Mouse (Mus musculus) skeletal muscle tissue, adult 2 months (tissue): Measurements from ENCODE around the gene Tepsin.

Experiments used
- DNase-seq: peaks from one replicate; pipeline ENCODE4 v3.0.0-alpha.2; 2012; ENCODE audit warnings: low read depth, low spot score

Gene Tepsin

DNA sequence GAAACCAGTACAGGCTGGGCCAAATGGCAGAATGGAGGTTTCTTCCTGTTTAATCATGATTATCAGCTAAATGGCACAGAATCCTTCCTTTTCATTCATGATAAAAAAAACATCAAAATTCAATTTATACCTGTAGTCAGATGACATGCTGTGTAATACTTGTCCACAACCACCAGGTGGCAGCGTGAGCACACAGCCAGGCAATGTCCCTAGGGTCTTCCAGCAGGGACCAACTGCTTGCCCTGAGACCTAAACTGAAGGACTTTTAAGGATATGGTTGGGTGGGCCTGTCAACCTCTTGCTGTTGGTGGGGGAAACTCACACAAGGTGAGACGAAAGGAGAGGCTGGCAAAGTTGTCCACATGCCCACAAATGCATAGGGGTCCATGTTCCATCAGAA is 12.5 kb upstream of the Tepsin start:
- peak; percentile 42 for DNase-seq

DNA sequence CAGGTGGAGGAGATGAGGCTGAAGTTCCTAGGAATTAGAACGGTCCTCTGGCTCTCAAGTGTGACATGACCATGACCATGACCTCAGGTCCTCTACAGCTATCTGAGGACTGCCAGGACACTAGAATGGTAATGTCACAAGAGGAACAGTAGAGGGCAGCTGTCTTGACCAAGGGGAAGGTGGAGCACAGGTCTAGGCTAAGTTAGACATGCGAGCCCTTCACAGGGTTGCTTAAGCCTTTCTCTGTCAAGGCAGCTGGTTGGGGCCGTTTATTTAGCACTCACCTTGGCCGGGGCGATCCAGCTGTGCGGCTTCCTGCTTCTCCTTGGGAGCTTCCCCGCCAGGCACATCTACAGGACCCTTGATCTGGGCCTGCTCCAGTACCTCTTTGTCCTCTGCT is 12.0 kb upstream of the Tepsin start:
- DNase-seq = no peak

DNA sequence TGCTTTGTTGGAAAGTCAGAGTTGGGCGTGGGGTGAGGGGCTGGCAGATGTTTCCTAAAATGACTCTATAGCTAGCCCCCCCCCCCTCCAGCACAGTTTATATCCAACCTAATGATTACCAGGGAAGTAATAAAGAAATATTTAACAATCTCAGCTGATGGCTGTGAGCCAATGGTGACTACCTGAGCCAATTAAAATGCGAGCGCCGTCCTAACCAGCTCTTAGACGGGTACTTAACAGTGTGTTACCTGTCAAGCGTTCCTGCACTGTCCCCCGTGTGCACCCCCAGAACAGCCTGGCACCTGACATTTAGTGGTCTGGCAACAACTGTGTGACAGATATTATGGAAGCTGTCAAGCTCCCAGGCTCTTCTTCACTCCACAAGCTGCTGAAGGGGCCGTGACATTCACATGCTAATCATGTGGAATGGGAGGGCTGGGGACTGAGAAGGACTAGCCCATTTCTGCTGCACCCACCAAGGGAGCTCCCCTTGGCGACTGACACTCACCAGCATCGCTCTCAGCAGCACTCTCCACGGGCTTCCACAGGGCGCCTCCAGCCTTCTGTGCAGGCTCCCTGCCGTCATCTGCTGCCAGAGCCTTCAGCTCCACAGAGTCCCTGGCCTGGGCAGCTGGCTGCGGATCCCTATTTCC is 11.2 kb upstream of the Tepsin start:
- DNase-seq = no peak

DNA sequence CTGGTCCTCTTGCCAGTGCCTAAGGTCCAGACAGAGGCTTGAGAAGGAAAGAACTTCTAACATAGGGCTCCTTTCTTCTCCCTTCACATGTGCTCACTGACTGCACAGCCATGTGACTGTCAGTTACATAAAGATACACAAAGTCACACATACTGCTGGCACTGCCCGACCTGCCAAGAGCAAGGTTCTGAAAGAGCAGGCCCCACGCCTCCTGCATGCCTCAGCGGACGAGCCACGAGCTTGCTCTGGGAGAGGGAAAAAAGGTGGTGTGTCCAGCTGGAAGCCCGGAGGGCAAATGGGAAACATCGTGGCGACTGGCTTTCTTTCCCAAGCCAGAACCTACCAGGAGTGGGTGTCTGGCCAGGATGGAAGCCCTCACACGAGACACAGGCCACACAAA is 9.3 kb upstream of the Tepsin start:
- no peak for DNase-seq

DNA sequence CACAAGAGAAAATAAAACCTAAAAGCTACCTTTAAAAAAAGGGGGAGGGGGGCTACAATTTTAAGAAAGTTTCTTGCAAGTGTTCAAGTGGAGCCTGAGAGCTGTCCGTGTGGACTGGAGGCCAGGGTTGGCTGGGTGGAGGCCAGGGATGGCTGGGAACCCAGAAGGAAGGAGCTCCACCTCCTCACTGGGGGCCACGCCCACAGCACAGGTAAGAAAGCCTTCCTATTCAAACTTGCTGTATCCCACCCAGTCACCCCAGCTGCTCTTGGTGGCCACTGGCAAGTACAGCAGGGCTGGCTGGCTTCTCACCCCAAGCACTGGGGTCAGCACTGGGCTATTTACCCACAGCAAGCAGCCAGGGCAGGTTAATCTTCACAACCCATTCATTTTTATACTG is 8.5 kb upstream of the Tepsin start:
- DNase-seq = no peak

DNA sequence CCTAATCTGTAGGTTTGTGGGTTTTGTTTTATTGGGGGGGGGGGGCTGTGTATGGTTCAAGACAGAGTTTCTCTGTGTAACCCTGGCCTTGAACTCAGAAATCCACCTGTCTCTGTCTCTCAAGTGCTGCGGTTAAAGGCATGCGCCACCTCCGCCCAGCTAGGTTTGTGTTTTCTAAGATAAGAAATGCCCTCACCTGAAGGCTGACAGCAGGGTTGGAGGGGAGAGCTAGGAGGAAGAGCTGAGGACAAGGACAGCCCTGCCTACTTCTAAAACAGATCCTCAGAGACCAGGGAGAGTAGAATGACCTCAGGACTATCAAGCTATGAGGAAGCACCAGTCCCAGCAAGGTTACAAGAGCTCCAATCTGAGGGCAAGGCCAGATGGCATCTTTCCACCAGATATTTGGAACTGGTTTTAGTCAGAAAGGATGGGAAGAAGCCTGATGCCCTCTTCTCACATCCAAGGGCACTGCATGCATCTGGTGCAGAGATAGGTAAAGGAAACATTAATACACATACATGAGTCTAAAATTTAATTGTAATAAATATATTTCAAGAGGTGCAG is 5.0 kb upstream of the Tepsin start:
- no peak for DNase-seq

DNA sequence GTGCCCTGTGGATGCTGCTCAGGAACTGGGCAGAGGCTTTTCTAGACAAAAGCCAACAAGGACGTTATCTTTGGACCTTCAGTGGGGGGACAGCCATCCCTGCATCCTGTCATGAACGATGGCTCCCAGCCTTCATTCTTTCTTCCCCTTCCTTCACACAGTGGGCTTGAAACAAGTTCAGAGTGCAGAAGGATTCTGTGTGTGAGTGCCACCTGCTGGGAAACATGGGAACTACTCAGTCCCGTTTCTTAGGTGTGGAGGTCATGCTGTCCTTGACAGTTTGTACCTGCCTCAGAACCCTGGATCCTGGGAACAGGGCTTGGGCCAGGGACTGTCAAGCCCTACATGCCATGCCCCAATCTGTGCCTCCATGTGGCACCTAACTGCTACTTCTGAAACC is 2.5 kb upstream of the Tepsin start:
- peak; percentile 54 for DNase-seq

DNA sequence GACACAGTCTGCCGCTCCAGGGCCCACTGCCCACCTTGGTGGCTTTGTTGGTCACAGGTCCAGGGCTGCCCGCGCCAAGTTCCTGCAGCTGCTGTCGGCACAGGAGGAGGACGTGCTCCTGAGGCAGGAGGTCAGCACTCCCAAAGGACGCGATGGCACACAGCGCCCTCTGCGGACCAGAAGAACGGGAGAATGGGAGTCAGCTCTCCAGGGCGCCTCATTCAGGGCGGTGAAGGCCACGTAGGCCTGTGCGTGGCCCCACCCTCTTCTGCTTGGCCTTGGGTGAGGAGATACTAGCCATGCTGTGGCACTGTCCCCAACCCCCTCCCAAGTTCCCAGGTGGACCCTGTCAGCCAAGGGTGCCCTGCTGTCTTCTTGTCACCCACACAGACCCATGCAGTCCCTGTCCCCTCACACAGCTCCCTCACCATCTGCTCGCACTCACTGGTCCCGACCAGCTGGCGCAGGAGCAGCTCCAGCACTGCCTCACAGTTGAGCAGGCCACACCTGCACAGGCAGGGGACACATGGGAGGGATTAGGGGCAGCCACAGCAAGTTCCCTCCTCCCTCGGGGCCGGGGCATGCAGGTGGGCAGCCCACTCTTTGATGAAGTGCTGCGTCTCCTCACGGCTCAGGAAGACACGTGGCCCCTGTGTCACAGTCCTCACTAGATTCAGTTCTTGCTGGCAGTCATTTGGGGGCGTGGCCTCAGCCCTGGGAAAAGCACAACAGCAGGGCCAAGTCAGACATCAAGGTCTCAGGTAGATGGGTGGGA is 5.5 kb downstream of the Tepsin start:
- no peak for DNase-seq

DNA sequence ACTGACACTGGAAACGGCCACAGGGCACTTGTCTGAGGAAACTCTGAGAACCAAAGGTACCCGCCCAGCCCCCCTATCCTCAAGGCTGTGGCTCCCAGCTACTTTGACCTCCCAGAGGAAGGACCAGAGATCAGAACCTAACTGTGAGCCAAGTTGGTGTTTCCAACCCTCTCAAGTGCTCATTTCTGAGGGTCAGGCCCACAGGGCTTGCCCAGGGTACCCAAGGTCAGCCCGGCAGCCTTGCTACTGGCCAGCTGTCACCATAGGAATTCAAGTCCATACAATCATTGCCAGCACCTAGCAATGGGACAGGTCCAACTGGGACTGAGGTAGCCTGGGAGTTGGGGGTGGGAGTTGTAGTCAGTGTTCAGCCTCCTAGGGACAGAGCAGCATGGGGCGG is 7.9 kb downstream of the Tepsin start:
- DNase-seq = no peak

DNA sequence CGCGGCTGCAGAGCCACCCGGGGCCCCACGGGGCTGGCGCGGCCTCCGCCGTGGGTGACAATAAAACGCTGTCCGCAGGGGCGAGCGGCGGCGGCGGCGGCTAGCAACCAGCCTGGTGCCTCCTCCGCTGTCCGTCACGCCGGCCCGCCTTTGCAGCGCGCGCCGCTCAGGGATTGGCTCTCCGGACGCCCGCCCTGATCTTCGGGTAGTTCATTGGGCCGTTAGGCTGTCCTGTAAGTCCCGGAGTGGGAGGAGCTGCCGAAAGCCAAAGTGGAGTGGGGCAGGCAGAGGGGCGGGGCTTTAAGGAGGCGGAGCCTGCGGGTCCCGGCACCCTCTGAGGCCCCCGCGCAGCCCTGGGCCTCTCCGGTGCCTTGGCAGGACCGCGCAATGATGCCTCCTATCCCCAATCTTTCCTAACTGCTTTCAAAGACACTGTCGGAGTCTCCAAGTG is 11.8 kb downstream of the Tepsin start, which contains the start of gene Cep131:
Gene Cep131 (minus strand): TSS at position 126 of the 451 bp plus-strand sequence.
- peak; percentile 95 for DNase-seq

DNA sequence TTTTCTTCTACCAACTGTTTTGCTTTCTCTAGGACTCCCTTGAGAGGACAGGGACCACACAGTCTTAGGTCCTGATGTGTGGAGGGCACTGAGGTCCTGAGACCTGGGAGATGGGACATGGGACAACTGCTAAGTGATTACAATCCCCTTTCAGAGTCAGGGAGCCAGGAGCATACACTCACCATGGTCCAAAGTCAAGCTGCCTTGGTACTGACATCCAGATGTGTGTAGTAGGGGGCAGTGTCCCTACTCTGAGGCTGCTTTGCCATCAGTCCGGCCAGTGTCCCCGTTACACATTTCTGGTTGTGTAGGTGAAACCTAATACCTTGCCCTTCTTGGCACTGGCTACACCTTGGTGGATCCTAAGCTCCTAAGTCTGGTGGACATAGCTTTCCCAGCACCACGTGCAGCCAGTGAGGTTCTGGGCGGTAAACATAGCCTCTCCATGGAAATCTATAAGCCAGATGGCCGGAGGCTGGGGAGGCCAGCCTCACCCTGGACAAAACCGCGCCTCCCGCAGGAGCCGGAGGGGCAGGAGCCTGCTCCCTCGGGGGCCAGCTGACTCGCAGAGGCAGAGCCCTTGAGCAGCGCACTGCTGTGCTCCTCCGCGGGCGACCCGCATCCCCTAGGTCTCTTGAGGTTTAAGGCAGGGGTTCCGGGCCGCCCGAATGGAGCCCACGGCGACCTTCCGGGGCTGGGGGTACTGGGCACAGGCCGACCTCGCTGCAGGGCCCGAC is 12.5 kb downstream of the Tepsin start:
- peak; percentile 35 for DNase-seq

DNA sequence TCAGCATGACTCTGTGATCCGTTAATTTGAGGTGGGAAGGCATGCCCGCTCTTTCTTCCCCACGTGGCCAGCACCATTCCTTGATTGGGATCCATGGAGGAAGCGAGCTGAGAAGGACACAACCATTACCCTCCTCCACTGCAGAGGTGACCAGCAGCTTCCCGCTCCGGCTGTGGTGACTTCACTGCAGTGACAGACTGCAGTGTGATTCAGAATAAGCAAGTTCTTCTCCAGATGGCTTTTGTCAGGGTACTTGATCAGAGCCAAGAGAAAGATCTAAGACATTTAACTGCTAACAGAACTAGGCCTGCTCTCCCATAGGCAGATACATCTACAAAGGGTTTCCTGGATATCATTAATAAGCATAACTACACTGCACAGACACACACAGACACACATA is 18.2 kb downstream of the Tepsin start:
- DNase-seq = no peak

DNA sequence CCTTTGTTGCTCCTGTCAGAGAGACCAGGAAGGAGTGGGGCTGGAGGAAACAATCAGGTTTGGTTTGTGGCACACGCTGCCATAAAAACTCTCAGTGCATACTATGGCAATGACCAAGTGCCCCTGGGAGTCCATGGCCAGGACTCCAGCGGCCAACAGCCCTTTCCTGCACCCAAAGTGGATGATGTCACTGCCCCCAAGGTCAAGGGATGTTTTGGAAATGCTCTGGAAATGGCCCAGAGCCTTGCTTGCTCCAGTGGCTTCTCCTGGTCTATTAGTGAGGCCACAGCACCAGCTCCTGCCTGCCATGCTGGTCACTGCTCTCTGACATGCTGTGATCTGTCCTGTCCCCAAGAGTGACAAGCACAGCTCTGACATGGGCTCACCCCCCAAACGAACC is 22.3 kb downstream of the Tepsin start:
- DNase-seq = no peak

DNA sequence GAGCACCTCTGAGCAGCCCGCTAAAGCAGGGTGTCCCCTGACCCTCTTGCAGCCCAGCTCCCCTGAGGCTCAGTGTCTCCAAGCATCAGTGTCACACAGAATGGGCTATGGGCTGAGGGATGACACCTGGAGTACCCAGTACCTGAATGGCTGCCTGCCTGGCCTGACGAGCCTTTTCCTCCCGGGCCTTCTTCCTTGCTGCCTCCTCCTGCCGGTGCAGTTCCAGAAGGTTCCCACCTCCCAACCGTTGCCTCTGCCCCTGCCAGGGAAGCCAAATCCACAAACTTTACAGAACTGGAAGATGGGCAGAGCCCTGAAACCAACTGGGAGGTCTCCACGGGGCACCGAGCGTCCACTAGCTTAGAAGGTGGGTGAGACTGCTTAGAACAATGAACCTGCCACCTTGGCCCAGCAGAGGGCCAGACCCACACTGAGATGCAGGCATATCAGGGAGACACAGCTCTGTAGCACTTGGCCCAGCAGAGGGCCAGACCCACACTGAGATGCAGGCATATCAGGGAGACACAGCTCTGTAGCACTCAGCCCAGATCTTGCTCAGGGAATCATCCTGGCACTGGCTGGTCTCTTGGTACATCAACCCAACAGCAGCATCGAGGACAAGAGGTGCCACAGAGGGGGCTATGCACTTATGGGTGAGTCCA is 25.4 kb downstream of the Tepsin start:
- DNase-seq = no peak

DNA sequence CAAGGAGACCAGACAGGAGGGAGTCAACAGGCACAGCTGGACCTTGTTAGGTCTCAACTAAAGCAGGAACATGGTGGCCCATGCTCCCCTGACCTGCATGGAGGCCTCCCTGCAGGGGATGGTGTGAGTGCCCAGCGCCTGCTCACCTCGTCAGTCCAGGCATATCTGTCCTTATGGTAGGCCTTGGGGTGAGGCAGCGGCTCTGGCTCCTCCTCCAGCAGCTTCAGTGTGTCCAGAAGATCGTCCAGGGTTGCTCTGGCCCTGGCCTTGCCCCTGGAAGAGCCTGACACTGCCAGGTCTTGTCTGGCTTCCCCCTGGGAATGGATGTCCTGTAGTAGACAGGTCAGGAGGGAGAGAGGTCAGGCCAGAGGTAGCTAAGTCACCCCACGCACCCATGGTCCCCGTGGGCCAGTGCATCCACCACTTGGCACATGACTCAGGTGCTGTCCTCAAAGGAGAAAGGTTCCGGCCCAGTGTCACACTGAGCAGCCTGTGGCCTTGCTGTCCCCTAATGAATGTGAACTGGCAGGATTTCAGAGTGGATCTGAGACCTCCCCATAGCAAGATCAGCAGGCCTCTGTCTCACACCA is 26.7 kb downstream of the Tepsin start:
- no peak for DNase-seq

DNA sequence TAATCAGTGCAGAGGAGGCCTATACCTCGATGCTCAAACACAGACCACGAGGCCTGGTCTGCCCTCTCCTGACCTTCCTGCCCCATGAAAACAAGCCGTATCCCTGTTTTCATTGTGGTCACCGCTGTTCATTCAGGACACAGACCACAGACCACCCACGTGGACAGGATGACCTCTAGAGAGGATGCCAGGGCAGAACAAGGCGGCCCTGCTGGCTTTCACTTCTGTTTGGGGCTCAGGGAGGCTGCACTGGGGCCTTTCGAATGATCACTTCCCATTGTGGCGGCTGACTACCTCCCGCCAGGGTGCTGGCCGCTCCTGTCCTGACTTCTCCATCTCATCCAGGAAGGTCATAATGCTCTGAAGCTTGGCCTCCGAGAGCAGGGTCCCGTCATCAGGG is 27.5 kb downstream of the Tepsin start:
- no peak for DNase-seq

DNA sequence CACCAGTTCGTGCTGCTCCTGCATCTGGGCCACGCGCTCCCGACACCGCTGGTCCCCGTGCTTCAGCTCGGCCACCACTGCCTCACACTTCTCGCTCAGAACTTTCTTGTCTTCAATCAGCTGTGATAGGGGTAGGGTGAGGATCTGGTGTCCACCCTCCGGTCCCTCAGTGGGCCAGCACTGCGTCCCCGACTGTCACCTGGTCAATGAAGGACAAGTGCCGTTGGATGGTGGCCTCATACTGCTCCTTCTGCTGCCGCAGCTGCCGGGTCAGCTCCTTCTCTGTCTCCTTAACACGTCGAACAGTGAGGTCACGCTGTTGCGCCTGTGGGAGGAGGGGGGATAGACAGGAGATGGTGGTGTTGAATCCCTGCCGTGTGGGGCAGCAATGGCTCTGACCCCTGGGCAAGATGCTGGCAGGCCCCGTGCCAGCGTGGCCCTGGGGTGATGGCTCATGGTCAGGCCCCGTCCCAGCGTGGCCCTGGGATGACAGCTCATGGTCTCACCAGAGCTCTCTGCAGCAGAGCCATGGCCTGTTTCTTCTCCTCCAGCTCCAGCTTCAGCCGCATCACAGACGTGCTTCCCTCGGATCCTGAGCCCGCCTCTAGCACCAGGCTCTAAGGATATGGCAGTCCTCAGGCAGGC is 28.1 kb downstream of the Tepsin start:
- no peak for DNase-seq

DNA sequence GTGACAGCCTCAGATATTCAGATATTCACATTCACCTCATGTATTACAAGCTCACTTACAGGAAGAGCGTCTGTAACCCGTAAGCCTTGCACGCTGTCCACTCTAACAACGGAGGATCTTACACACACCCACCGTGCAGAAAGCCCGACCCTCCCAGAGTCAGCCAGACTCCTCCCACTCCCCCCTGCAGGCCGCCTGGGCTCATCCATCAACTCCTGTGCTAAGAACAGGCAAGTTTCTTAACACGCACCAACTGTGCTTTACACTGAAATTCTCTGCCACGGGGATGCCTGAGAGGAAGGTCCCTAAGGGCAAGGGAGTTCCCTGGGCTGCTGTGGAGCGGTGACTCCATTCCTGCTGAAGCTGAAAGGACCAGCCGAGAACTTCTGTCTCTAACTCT is 29.3 kb downstream of the Tepsin start:
- no peak for DNase-seq

DNA sequence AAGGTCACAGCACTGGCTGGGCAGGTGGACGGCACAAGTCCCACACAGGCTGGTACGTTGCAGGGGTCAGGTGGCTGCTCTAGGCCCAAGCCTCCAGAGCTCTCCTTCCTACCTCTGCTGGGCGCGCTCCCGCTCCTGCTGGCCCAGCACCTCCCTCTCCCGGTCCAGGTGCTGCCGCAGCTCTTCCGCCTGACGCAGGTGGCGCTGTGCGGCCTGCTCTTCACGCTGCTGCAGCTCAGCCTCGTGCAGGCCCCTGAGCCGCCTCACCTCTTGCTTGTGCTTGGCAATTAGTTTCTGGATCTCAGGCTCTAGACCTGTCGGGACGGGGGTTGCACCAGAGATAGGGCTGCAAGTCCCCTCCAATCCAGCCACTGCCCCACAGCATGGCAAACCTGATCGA is 30.7 kb downstream of the Tepsin start:
- DNase-seq = no peak

DNA sequence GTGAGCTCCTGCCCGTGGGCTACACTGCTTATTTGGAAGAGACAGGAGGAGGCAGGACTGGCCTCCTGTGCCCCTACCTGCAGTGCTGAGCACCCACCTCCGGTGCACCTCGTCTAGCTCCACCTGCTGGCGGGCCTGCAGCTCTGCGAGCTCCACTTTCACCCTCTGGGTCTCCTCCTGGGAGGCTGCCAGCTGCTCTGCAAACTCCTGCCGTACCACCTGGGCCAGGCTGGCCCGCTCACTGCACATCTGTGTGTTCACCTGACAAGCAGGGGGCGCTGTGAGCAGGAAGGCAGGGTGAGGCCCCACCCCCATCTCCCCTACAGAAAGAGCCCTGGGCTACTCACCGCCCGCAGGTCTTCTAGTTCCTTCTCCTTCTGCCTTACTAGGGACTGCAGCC is 33.2 kb downstream of the Tepsin start:
- no peak for DNase-seq

DNA sequence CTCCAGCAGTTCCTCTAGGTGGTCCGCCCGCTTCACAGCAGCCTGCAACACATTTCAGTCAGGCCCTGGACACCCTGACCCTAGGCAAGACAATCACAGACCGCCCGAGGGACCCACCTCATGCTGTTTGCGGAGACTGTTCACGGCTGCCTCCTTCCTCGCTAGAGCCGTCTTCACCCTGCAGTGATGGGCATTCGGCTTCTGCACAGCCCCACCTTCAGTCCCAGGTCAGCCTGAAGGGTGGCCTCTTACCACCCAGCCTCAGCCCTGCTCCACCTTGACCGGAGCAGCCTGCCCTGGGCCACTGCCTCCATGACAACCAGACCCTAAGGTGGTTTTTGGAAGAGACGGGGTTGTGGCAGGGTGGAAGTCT is 33.9 kb downstream of the Tepsin start:
- DNase-seq = no peak
